Mouse (Mus musculus): Measurements from ENCODE around the gene Ulk4.

DNA sequence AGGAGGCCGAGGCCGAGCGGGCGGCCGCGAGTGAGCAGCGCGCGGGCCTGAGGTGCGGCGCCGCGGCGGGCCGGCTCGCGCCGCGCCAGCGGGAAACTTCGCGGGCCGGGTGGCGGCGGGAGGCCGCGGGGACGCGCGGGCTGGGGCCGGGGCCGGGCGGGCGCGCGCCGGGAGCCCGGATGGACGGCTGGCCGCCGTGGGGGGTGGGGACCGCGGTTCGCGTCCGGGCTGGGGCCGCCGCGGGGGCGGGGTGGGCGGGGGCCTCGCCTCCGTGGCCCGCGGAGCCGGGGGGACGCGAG is 343.5 kb downstream of the Ulk4 start:
- TF ChIP-seq POLR2A (IDR thresholded peaks at IDR 0.05; ENCODE audit: low read depth, low read length) (no peak), CTCF (IDR thresholded peaks at IDR 0.05; ENCODE audit: borderline replicate concordance, insufficient read depth, low read length) (no peak)
